Mouse (Mus musculus): ENCODE measurements around the gene Myo1a. TPM values are rescaled to one million over a fixed set of nuclear protein-coding genes. Genes with fewer than 3 reads are reported as not detected.

Myo1a gene
- polyA plus RNA-seq, 1 experiment from 2014 or later, result 0.88 TPM

DNA sequence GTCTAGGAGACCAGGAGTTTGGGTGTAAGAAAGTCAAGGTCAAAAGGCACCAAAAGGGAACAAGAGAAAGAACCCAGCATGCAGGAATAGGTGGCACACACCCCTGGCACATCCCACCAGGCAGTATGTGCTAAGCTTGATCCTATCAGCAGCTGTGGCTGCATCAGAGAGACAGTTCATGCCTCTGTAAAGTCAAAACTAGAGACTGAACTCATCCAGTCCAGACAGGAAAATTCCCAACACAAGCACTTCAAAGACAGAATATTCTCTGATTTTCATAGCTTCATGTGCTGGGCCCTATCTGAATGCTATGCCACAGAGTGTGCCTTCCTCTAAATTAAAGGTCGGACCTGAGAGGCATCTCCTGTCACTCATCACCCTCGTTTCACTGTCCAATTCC, 32.6 kb downstream of the Myo1a start:
- peaks cover 14% of the 10 kb centered on the region for H3K36me3 ChIP-seq
- WGBS, result 30% methylated on average over 2 of the region's 2 CpGs
- H3K9me3 ChIP-seq, result no peaks in the 10 kb centered on the region
- no peak overlapping the region for H3K4me2 ChIP-seq
- H3K4me3 ChIP-seq, result no peak overlapping the region
- peaks cover 21% of the 10 kb centered on the region for H3K4me1 ChIP-seq (replicated peaks)
- no peak overlapping the region for H3K27ac ChIP-seq (replicated peaks)
- ATAC-seq (ENCODE audit: low read depth), result no peak
- no peaks in the 10 kb centered on the region; the same call in 1 of the 2 replicates for H3K27me3 ChIP-seq
- H3K9ac ChIP-seq, result no peak overlapping the region

DNA sequence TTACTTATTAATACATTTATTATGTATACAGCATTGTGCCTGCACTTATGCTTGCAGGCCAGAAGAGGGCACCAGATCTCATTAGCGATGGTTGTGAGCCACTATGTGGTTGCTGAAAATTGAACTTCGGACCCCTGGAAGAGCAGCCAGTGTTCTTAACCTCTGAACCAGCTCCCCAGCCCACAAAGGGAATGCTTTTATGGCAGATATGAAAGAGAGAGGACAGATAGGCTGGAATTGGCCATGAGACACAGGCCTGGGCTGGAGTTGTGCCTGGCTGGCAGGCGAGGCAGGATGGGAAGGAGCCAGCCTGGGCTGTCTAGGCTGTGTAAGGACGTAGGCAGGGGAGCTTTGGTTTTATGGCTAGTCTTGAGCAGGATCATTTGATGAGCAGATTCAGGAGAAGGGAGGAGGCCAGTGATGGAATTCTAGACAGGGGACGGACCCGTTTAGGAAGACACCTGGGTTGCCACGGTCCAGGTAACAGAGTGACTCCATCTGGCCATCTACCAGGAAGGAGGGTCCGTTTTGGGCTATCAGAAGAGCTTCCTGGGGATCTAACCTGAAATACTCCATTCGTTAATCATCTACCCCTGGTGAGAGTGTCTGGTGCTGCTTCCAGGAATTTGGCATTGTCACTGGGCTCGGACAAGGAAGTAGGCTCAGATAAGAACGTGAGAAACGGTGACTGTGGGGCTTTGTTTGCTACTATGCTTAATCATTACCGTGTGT, 33.3 kb downstream of the Myo1a start:
- 54% methylated on average over 13 of the region's 13 CpGs for WGBS
- ATAC-seq (ENCODE audit: low read depth), result no peak

GRCm38 (mm10) chr10:127739083-127739660, 34.2 kb downstream of the Myo1a start, which contains the start of gene Zbtb39:
Zbtb39 (plus strand) TSS chr10:127739538.
- peak within 1 kb of the TSS; percentile 98 for H3K9ac ChIP-seq
- H3K4me3 ChIP-seq, result peak within 1 kb of the TSS; percentile 95
- 4% methylated on average over 17 of the region's 61 CpGs for WGBS
- peak within 1 kb of the TSS; percentile 78 for H3K4me2 ChIP-seq
- no peaks in the 10 kb centered on the region for H3K9me3 ChIP-seq
- peak within 1 kb of the TSS; percentile 83 for H3K27ac ChIP-seq (replicated peaks)
- ATAC-seq (ENCODE audit: low read depth), result peak; percentile 86
- peaks cover 21% of the 10 kb centered on the region for H3K4me1 ChIP-seq (replicated peaks)
- H3K36me3 ChIP-seq, result peaks cover 30% of the 10 kb centered on the region
- H3K27me3 ChIP-seq, result no peaks in the 10 kb centered on the region; the same call in 1 of the 2 replicates

More for the DNA sequence above, 33.3 kb downstream of the Myo1a start:
- peaks cover 22% of the 10 kb centered on the region for H3K36me3 ChIP-seq
- peaks cover 21% of the 10 kb centered on the region for H3K4me1 ChIP-seq (replicated peaks)
- H3K4me2 ChIP-seq, result no peak overlapping the region; the same call in 1 of the 2 replicates
- no peak overlapping the region for H3K27ac ChIP-seq (replicated peaks)
- H3K27me3 ChIP-seq, result no peaks in the 10 kb centered on the region; the same call in 1 of the 2 replicates
- no peaks in the 10 kb centered on the region for H3K9me3 ChIP-seq
- H3K4me3 ChIP-seq, result no peak overlapping the region
- H3K9ac ChIP-seq, result no peak overlapping the region

- peaks cover 36% of the 10 kb centered on the region for H3K36me3 ChIP-seq
- WGBS, result under 1% methylated on average over 43 of the region's 55 CpGs
- H3K27ac ChIP-seq (replicated peaks), result peak overlapping the region; percentile 83
- H3K4me1 ChIP-seq (replicated peaks), result peaks cover 21% of the 10 kb centered on the region
- peak overlapping the region; percentile 95 for H3K4me3 ChIP-seq
- peak overlapping the region; percentile 78 for H3K4me2 ChIP-seq
- peak; percentile 74 for ATAC-seq (ENCODE audit: low read depth)
- no peaks in the 10 kb centered on the region for H3K9me3 ChIP-seq
- H3K9ac ChIP-seq, result peak overlapping the region; percentile 98
- H3K27me3 ChIP-seq, result no peaks in the 10 kb centered on the region; the same call in 1 of the 2 replicates
Observed at GRCm38 (mm10) chr10:127739661-127740161, 34.7 kb downstream of the Myo1a start.

DNA sequence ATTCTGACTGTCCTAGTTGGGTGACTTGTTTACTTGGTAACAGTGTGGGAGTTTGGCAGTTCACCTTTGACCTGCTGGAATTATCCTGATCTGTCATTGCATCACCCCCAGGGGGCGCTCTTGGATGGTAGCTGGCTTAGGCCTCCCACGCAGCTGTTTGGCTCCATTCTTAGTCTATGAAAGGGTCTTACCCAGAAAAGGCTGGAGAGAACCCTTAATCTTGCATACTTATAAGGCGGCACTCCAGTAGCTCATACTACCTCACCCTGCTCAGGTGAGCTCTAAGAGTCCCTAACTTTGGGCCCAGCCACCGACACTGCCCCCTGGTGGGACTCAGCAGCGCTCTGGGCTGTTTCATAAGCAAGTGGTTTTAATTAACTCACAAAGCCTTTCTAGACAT, 39.7 kb downstream of the Myo1a start:
- Histone ChIP-seq H3K4me2 (no peak overlapping the region), H3K4me1 (replicated peaks) (peaks cover 32% of the 10 kb centered on the region), H3K27ac (replicated peaks) (no peak overlapping the region), H3K36me3 (peaks cover 72% of the 10 kb centered on the region), H3K9me3 (no peaks in the 10 kb centered on the region), H3K4me3 (no peak overlapping the region), H3K9ac (no peak overlapping the region), H3K27me3 (no peaks in the 10 kb centered on the region)
- 66% methylated on average over 5 of the region's 5 CpGs for WGBS
- ATAC-seq (ENCODE audit: low read depth), result no peak

- no peak for ATAC-seq (ENCODE audit: low read depth)
- WGBS, result 78% methylated on average over 5 of the region's 5 CpGs
- Histone ChIP-seq H3K36me3 (peaks cover 72% of the 10 kb centered on the region), H3K9ac (no peak overlapping the region), H3K9me3 (no peaks in the 10 kb centered on the region), H3K4me3 (no peak overlapping the region), H3K27ac (replicated peaks) (no peak overlapping the region), H3K4me2 (no peak overlapping the region), H3K4me1 (replicated peaks) (peaks cover 31% of the 10 kb centered on the region), H3K27me3 (no peaks in the 10 kb centered on the region)
Observed at GRCm38 (mm10) chr10:127745886-127746285, 40.9 kb downstream of the Myo1a start.

GRCm38 (mm10) chr10:127747254-127747653, 42.3 kb downstream of the Myo1a start:
- H3K4me2 ChIP-seq, result no peak overlapping the region
- no peak overlapping the region for H3K9ac ChIP-seq
- H3K36me3 ChIP-seq, result peaks cover 61% of the 10 kb centered on the region
- H3K9me3 ChIP-seq, result no peaks in the 10 kb centered on the region
- 92% methylated on average over 8 of the region's 8 CpGs for WGBS
- H3K27ac ChIP-seq (replicated peaks), result no peak overlapping the region
- no peak for ATAC-seq (ENCODE audit: low read depth)
- H3K4me3 ChIP-seq, result no peak overlapping the region
- H3K27me3 ChIP-seq, result no peaks in the 10 kb centered on the region
- peaks cover 26% of the 10 kb centered on the region for H3K4me1 ChIP-seq (replicated peaks)

DNA sequence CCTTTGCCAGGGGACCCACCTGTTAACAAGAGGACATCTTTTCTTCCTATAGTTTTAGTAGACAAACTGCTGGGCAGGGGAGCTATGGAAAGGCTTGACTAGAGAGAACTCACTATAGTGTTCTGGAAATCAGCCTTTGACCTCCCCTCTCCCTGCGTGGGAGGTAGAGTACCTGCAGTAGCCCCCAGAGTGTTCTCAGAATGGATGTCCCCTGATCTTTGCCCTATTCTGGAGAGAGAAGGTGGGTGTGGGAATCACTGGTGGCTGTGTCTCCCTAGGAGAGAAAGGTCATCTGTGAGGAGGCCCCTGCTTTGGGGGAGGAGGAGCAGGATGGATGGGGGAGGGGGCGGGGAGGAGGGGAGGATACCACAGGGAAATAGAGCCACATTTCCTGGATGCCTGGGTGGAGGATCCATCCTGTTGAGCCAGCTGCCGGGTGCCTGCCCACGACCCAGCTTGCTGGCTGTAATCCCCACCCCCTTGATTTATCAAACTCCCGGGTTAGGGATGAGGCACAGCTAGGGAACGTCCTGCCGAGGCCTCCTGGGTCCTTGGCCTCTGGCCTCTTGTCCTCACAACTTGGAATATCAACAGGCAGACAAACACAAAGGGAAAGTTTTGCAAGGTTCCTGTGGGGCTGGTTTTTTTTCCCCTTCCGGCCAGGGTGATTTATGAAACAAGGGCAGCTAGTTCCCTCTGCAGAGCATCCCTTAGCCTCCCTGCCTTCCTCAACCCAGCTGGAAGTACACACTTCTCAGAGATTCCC, 44.1 kb downstream of the Myo1a start:
- Histone ChIP-seq H3K27ac (replicated peaks) (no peak overlapping the region), H3K9ac (no peak overlapping the region), H3K4me2 (peak overlapping the region; percentile 42), H3K9me3 (no peaks in the 10 kb centered on the region), H3K4me1 (replicated peaks) (peaks cover 26% of the 10 kb centered on the region), H3K4me3 (no peak overlapping the region), H3K36me3 (peaks cover 43% of the 10 kb centered on the region), H3K27me3 (no peaks in the 10 kb centered on the region)
- no peak for ATAC-seq (ENCODE audit: low read depth)
- 2% methylated on average over 8 of the region's 8 CpGs for WGBS

GRCm38 (mm10) chr10:127750136-127750777, 45.3 kb downstream of the Myo1a start:
- Histone ChIP-seq H3K27me3 (no peaks in the 10 kb centered on the region), H3K36me3 (peaks cover 31% of the 10 kb centered on the region), H3K9ac (no peak overlapping the region), H3K4me2 (peak overlapping the region; percentile 42), H3K4me3 (peak overlapping the region; percentile 15), H3K4me1 (replicated peaks) (peaks cover 26% of the 10 kb centered on the region), H3K9me3 (no peaks in the 10 kb centered on the region), H3K27ac (replicated peaks) (no peak overlapping the region)
- ATAC-seq (ENCODE audit: low read depth), result no peak
- 57% methylated on average over 24 of the region's 24 CpGs for WGBS

GRCm38 (mm10) chr10:127751548-127751947, 46.6 kb downstream of the Myo1a start, which contains the start of gene Gpr182:
Gpr182 (minus strand) TSS chr10:127751732.
- H3K27ac ChIP-seq (replicated peaks), result no peak within 1 kb of the TSS
- peaks cover 19% of the 10 kb centered on the region for H3K36me3 ChIP-seq
- no peaks in the 10 kb centered on the region for H3K9me3 ChIP-seq
- H3K4me2 ChIP-seq, result peak within 1 kb of the TSS; percentile 42
- ATAC-seq (ENCODE audit: low read depth), result no peak
- WGBS, result 74% methylated on average over 8 of the region's 8 CpGs
- no peak within 1 kb of the TSS for H3K4me3 ChIP-seq
- H3K9ac ChIP-seq, result no peak within 1 kb of the TSS
- no peaks in the 10 kb centered on the region for H3K27me3 ChIP-seq
- H3K4me1 ChIP-seq (replicated peaks), result peaks cover 26% of the 10 kb centered on the region

DNA sequence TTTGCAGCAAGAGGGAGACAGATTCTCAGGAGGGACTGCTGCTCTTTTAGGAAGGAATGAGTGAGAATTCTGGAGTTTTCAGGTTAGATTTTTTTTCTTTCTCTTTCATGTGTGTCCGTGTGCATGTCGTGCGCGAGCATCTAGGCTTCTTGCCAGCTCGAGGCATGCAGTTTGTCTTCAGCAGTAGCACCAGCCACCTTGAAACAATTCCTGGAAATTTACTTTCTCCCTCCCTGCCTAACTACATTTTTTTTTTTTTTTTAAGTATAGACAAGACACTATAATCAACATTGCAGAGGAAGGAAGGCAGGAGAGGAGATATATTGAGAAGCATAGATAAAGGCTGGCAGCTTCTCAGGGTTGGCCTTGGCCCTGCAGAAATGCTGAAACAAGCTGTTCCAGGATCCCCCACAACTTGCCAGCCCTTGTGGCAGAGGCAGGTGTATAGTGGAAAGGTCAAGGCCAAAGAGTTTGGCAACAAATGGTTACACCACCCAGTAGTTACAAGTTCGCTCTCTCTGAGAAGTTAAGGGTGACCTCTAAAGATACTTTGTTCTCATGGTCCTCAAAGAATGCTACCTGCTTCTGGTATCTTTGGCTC, 49.7 kb downstream of the Myo1a start:
- Histone ChIP-seq H3K4me1 (replicated peaks) (peaks cover 8% of the 10 kb centered on the region; the same call in 1 of the 2 replicates), H3K27ac (replicated peaks) (no peak overlapping the region), H3K4me3 (no peak overlapping the region), H3K27me3 (no peaks in the 10 kb centered on the region), H3K4me2 (no peak overlapping the region), H3K36me3 (no peaks in the 10 kb centered on the region), H3K9ac (no peak overlapping the region), H3K9me3 (no peaks in the 10 kb centered on the region)
- ATAC-seq (ENCODE audit: low read depth), result no peak
- WGBS, result 80% methylated on average over 6 of the region's 6 CpGs
